Mouse (Mus musculus) kidney, embryonic 14.5 days (tissue): ENCODE data around the gene Evc. TPM values are rescaled to one million over a fixed set of nuclear protein-coding genes. Genes with fewer than 3 reads are reported as not detected.

Source experiments
- ATAC-seq: fragments of 200-750 bp; cut with Nextera tagmentation; 2 replicates; pipeline ENCODE4 v1.8.0; 2017; ENCODE audit warnings: moderate number of reproducible peaks, mild to moderate bottlenecking, moderate TSS enrichment, moderate library complexity; ENCODE audit not compliant: low FRiP score, low TSS enrichment
- H3K27ac ChIP-seq: fragments of 300-500 bp; sonication (generic); 2 replicates; pipeline ENCODE4 v1.5.1; 2014; ENCODE audit warnings: low read depth, mild to moderate bottlenecking, low read length, moderate library complexity, mixed read lengths
- H3K27me3 ChIP-seq: fragments of 300-500 bp; sonication (generic); 2 replicates; pipeline ENCODE4 v1.6.1; 2014; ENCODE audit warnings: mild to moderate bottlenecking, low read length; ENCODE audit not compliant: control insufficient read depth, insufficient read depth
- H3K36me3 ChIP-seq: fragments of 300-500 bp; sonication (generic); 2 replicates; pipeline ENCODE4 v1.6.1; 2014; ENCODE audit warnings: low read length, mixed read lengths; ENCODE audit not compliant: control insufficient read depth, insufficient read depth
- H3K4me1 ChIP-seq: fragments of 300-500 bp; sonication (generic); 2 replicates; pipeline ENCODE4 v1.6.1; 2014; ENCODE audit warnings: low read length, mixed read lengths; ENCODE audit not compliant: control insufficient read depth, insufficient read depth
- H3K4me2 ChIP-seq: fragments of 300-500 bp; sonication (generic); replicated peaks from 2 replicates; pipeline ENCODE4 v1.6.1; 2014; ENCODE audit warnings: low read depth, mild to moderate bottlenecking, low read length
- H3K4me3 ChIP-seq: fragments of 300-500 bp; sonication (generic); 2 replicates; pipeline ENCODE4 v1.5.1; 2014; ENCODE audit warnings: mild to moderate bottlenecking, low read length
- H3K9ac ChIP-seq: fragments of 300-500 bp; sonication (generic); 2 replicates; pipeline ENCODE4 v1.6.1; 2014; ENCODE audit warnings: low read depth, mild to moderate bottlenecking, low read length, moderate library complexity
- H3K9me3 ChIP-seq: fragments of 300-500 bp; sonication (generic); 2 replicates; pipeline ENCODE4 v1.6.1; 2016; ENCODE audit warnings: low read length; ENCODE audit not compliant: control insufficient read depth
- WGBS: fragments of 180-500 bp; shearing (Covaris S2); extraction: QIAGEN DNeasy Blood & Tissue Kit; methylation state at CpG from one replicate; pipeline ENCODE4 v1.1.7; 2014; 5-methylcytosine and 5-hydroxymethylcytosine counted together
- polyA plus RNA-seq: library from polyadenylated mRNA; unstranded; fragments of >200 nt; fragmentation: Nextera tagmentation; extraction: Ambion mirVana; gene quantifications from 2 replicates; pipeline ENCODE4 v1.2.1, GENCODE M21; 2014

Gene Evc
- polyA plus RNA-seq, 1 experiment from 2014 or later: 18.4 TPM

GRCm38 (mm10) chr5:37326675-37327074 lies 10.0 kb downstream of the Evc start:
- Histone ChIP-seq H3K4me1 (no peaks in the 10 kb centered on the region), H3K27ac (no peak overlapping the region), H3K27me3 (no peaks in the 10 kb centered on the region), H3K36me3 (peaks cover 53% of the 10 kb centered on the region), H3K4me3 (no peak overlapping the region), H3K4me2 (no peak overlapping the region), H3K9me3 (no peaks in the 10 kb centered on the region), H3K9ac (no peak overlapping the region)
- 89% methylated on average over 6 of the region's 6 CpGs for WGBS
- ATAC-seq: no peak

- no peak overlapping the region for H3K9ac ChIP-seq
- no peak for ATAC-seq
Observed at GRCm38 (mm10) chr5:37320761-37321160, 15.9 kb downstream of the Evc start.

GRCm38 (mm10) chr5:37320174-37320573 lies 16.5 kb downstream of the Evc start:
- H3K4me1 ChIP-seq: no peaks in the 10 kb centered on the region
- WGBS: 68% methylated on average over 3 of the region's 3 CpGs
- H3K27me3 ChIP-seq: no peaks in the 10 kb centered on the region
- 0 out of 2 replicates have a peak, but pooled peaks cover 3% of the 10 kb centered on the region for H3K9me3 ChIP-seq
- no peak overlapping the region for H3K27ac ChIP-seq
- H3K4me2 ChIP-seq: no peak overlapping the region
- peaks cover 48% of the 10 kb centered on the region for H3K36me3 ChIP-seq
- no peak overlapping the region for H3K9ac ChIP-seq
- no peak for ATAC-seq
- no peak overlapping the region for H3K4me3 ChIP-seq

More at GRCm38 (mm10) chr5:37320761-37321160, 15.9 kb downstream of the Evc start:
- Histone ChIP-seq H3K36me3 (peaks cover 46% of the 10 kb centered on the region), H3K9me3 (0 out of 2 replicates have a peak, but pooled peaks cover 3% of the 10 kb centered on the region), H3K4me3 (no peak overlapping the region), H3K27ac (no peak overlapping the region), H3K4me2 (no peak overlapping the region), H3K27me3 (no peaks in the 10 kb centered on the region), H3K4me1 (no peaks in the 10 kb centered on the region)
- WGBS: 95% methylated on average over 4 of the region's 4 CpGs

- Histone ChIP-seq H3K9me3 (0 out of 2 replicates have a peak, but pooled peaks cover 3% of the 10 kb centered on the region), H3K4me2 (no peak overlapping the region), H3K9ac (no peak overlapping the region), H3K4me1 (no peaks in the 10 kb centered on the region), H3K4me3 (no peak overlapping the region), H3K36me3 (peaks cover 49% of the 10 kb centered on the region), H3K27me3 (no peaks in the 10 kb centered on the region), H3K27ac (no peak overlapping the region)
- 92% methylated on average over 6 of the region's 6 CpGs for WGBS
- no peak for ATAC-seq
Observed at GRCm38 (mm10) chr5:37318715-37319114, 18.0 kb downstream of the Evc start.

- Histone ChIP-seq H3K27ac (no peak overlapping the region), H3K4me2 (no peak overlapping the region), H3K4me3 (no peak overlapping the region), H3K27me3 (no peaks in the 10 kb centered on the region), H3K9ac (no peak overlapping the region), H3K36me3 (peaks cover 54% of the 10 kb centered on the region), H3K4me1 (no peaks in the 10 kb centered on the region), H3K9me3 (0 out of 2 replicates have a peak, but pooled peaks cover 3% of the 10 kb centered on the region)
- 85% methylated on average over 12 of the region's 12 CpGs for WGBS
- no peak for ATAC-seq
Observed at GRCm38 (mm10) chr5:37312980-37313722, 23.5 kb downstream of the Evc start.

GRCm38 (mm10) chr5:37310026-37310425 lies 26.7 kb downstream of the Evc start:
- Histone ChIP-seq H3K4me2 (no peak overlapping the region), H3K27me3 (no peaks in the 10 kb centered on the region), H3K27ac (no peak overlapping the region), H3K36me3 (peaks cover 38% of the 10 kb centered on the region), H3K9me3 (no peaks in the 10 kb centered on the region), H3K4me1 (no peaks in the 10 kb centered on the region), H3K9ac (no peak overlapping the region), H3K4me3 (no peak overlapping the region)
- 94% methylated on average over 9 of the region's 9 CpGs for WGBS
- ATAC-seq: no peak

- Histone ChIP-seq H3K9ac (no peak overlapping the region), H3K4me1 (no peaks in the 10 kb centered on the region), H3K27ac (no peak overlapping the region), H3K27me3 (no peaks in the 10 kb centered on the region), H3K4me2 (no peak overlapping the region), H3K36me3 (peaks cover 8% of the 10 kb centered on the region; the same call in 1 of the 2 replicates), H3K4me3 (no peak overlapping the region), H3K9me3 (no peaks in the 10 kb centered on the region)
- WGBS: 27% methylated on average over 7 of the region's 7 CpGs
- no peak for ATAC-seq
Observed at GRCm38 (mm10) chr5:37298370-37298769, 38.3 kb downstream of the Evc start.

GRCm38 (mm10) chr5:37296717-37297116 lies 40.0 kb downstream of the Evc start:
- Histone ChIP-seq H3K9me3 (no peaks in the 10 kb centered on the region), H3K4me3 (no peak overlapping the region), H3K27ac (no peak overlapping the region), H3K36me3 (peaks cover 8% of the 10 kb centered on the region; the same call in 1 of the 2 replicates), H3K9ac (no peak overlapping the region), H3K27me3 (no peaks in the 10 kb centered on the region), H3K4me2 (no peak overlapping the region), H3K4me1 (no peaks in the 10 kb centered on the region)
- no peak for ATAC-seq
- whole genome bisulfite sequencing: 77% methylated on average over 10 of the region's 10 CpGs

- Histone ChIP-seq H3K4me3 (no peak overlapping the region), H3K9ac (no peak overlapping the region), H3K9me3 (no peaks in the 10 kb centered on the region), H3K27me3 (no peaks in the 10 kb centered on the region), H3K36me3 (no peaks in the 10 kb centered on the region), H3K4me1 (no peaks in the 10 kb centered on the region), H3K27ac (no peak overlapping the region), H3K4me2 (no peak overlapping the region)
- WGBS: 77% methylated on average over 9 of the region's 9 CpGs
- no peak for ATAC-seq
Observed at GRCm38 (mm10) chr5:37290983-37291382, 45.7 kb downstream of the Evc start.
